Mouse (Mus musculus) CH12.LX (cell line): ENCODE data around the gene Cacna2d2. TPM values are rescaled to one million over a fixed set of nuclear protein-coding genes. Genes with fewer than 3 reads are reported as not detected.

Experiments used
- DNase-seq: peaks from one replicate; pipeline ENCODE4 v3.0.0-alpha.2; 2013; ENCODE audit errors: extremely low read depth
- H3K27ac ChIP-seq: 2 replicates; pipeline ENCODE4 v1.5.1; 2012; ENCODE audit warnings: low read depth, mild to moderate bottlenecking, control low read depth, moderate library complexity; ENCODE audit not compliant: insufficient read depth
- H3K27me3 ChIP-seq: replicated peaks from 2 replicates; pipeline ENCODE3; 2012; ENCODE audit warnings: inconsistent platforms
- H3K36me3 ChIP-seq, 2 experiments: replicated peaks in 1 of 2; 2 replicates each; pipeline versions ENCODE3 to v1.6.1; 2012; ENCODE audit warnings: inconsistent platforms in 1 of 2, low read length in 1 of 2, mild to moderate bottlenecking in 1 of 2, mixed read lengths in 1 of 2, moderate library complexity in 1 of 2; ENCODE audit not compliant: control insufficient read depth in 1 of 2, insufficient read depth in 1 of 2
- H3K4me1 ChIP-seq, 2 experiments: 2 replicates each; pipeline ENCODE4 v1.6.1; 2012; ENCODE audit warnings: inconsistent platforms in 1 of 2, moderate library complexity in 1 of 2; ENCODE audit not compliant: insufficient read depth in 2 of 2, control insufficient read depth in 1 of 2
- H3K4me2 ChIP-seq: 2 replicates; pipeline ENCODE4 v1.6.1; 2012; ENCODE audit warnings: low read depth, mild to moderate bottlenecking, control low read depth; ENCODE audit not compliant: poor library complexity, insufficient read depth, severe bottlenecking
- H3K4me3 ChIP-seq, 3 experiments: fragments of 150-350 bp in 1 of 3; sonication (generic) in 1 of 3; replicated peaks in 1 of 3; 2 replicates each; pipeline versions ENCODE3 to v1.5.1; 2011 to 2012; ENCODE audit warnings: low read depth in 2 of 3, low read length in 2 of 3, mild to moderate bottlenecking in 2 of 3, moderate library complexity in 2 of 3, control low read depth in 1 of 3, improper control_type of control experiment in 1 of 3, inconsistent platforms in 1 of 3, mixed read lengths in 1 of 3; ENCODE audit not compliant: poor library complexity in 1 of 3
- H3K79me2 ChIP-seq: replicated peaks from 2 replicates; pipeline ENCODE4 v1.6.1; 2012; ENCODE audit warnings: mild to moderate bottlenecking, moderate library complexity; ENCODE audit not compliant: control insufficient read depth, poor library complexity, insufficient read depth, severe bottlenecking; ENCODE audit errors: extremely low read depth
- H3K9ac ChIP-seq: 2 replicates; pipeline ENCODE4 v1.6.1; 2012; ENCODE audit warnings: low read depth, mild to moderate bottlenecking, control low read depth, moderate library complexity; ENCODE audit not compliant: insufficient read depth
- H3K9me3 ChIP-seq: replicated peaks from 2 replicates; pipeline ENCODE3; 2012; ENCODE audit warnings: low read length, inconsistent platforms, mixed read lengths
- BHLHE40 ChIP-seq: IDR thresholded peaks from 2 replicates; pipeline ENCODE4 v1.6.1; 2011; ENCODE audit warnings: mild to moderate bottlenecking, low read depth, low read length, improper control_type of control experiment
- CTCF ChIP-seq, 2 experiments: IDR thresholded peaks in 1 of 2; conservative IDR thresholded peaks in 1 of 2; 2 replicates each; pipeline ENCODE4 v1.5.1; 2011 to 2012; ENCODE audit warnings: low read depth in 2 of 2, low read length in 2 of 2, improper control_type of control experiment in 1 of 2, inconsistent platforms in 1 of 2, mild to moderate bottlenecking in 1 of 2, moderate library complexity in 1 of 2
- E2F4 ChIP-seq: IDR thresholded peaks from 2 replicates; pipeline ENCODE4 v1.6.1; 2011; ENCODE audit warnings: low read depth, low read length, improper control_type of control experiment; ENCODE audit not compliant: insufficient replicate concordance
- ELF1 ChIP-seq: IDR thresholded peaks from 2 replicates; pipeline ENCODE4 v1.6.1; 2014; ENCODE audit warnings: low read depth, mild to moderate bottlenecking, inconsistent platforms, low read length, improper control_type of control experiment
- HCFC1 ChIP-seq: IDR thresholded peaks from 2 replicates; pipeline ENCODE4 v1.6.1; 2012; ENCODE audit warnings: low read depth, mild to moderate bottlenecking, inconsistent platforms, low read length, improper control_type of control experiment
- JUND ChIP-seq: conservative IDR thresholded peaks from 2 replicates; pipeline ENCODE4 v1.6.1; 2011; ENCODE audit warnings: low read depth, low read length, improper control_type of control experiment
- KAT2A ChIP-seq: IDR thresholded peaks from 2 replicates; pipeline ENCODE4 v1.6.1; 2012; ENCODE audit warnings: low read length, improper control_type of control experiment, inconsistent platforms; ENCODE audit not compliant: insufficient replicate concordance
- MAX ChIP-seq: IDR thresholded peaks from 2 replicates; pipeline ENCODE4 v1.6.1; 2011; ENCODE audit warnings: low read length, improper control_type of control experiment
- MAZ ChIP-seq: IDR thresholded peaks from 2 replicates; pipeline ENCODE4 v1.6.1; 2012; ENCODE audit warnings: low read depth, mild to moderate bottlenecking, inconsistent platforms, low read length, improper control_type of control experiment, moderate library complexity
- MXI1 ChIP-seq: IDR thresholded peaks from 2 replicates; pipeline ENCODE4 v1.6.1; 2011; ENCODE audit warnings: mild to moderate bottlenecking, low read depth, low read length, improper control_type of control experiment
- MYC ChIP-seq: IDR thresholded peaks from 2 replicates; pipeline ENCODE4 v1.6.1; 2011; ENCODE audit warnings: low read depth, mild to moderate bottlenecking, improper control_type of control experiment, low read length
- NELFE ChIP-seq: IDR thresholded peaks from 2 replicates; pipeline ENCODE4 v1.6.1; 2011; ENCODE audit warnings: low read depth, low read length, improper control_type of control experiment
- NRF1 ChIP-seq: IDR thresholded peaks from 2 replicates; pipeline ENCODE4 v1.6.1; 2014; ENCODE audit warnings: low read depth, mild to moderate bottlenecking, inconsistent platforms, low read length, improper control_type of control experiment, moderate library complexity
- PAX5 ChIP-seq: IDR thresholded peaks from 2 replicates; pipeline ENCODE4 v1.6.1; 2012; ENCODE audit warnings: low read length, inconsistent platforms, mixed read lengths
- POLR2A ChIP-seq: IDR thresholded peaks from 2 replicates; pipeline ENCODE4 v1.6.1; 2011; ENCODE audit warnings: low read depth, mild to moderate bottlenecking, improper control_type of control experiment, low read length
- RAD21 ChIP-seq: IDR thresholded peaks from 2 replicates; pipeline ENCODE4 v1.6.1; 2011; ENCODE audit warnings: low read depth, mild to moderate bottlenecking, low read length, improper control_type of control experiment, moderate library complexity
- RCOR1 ChIP-seq: conservative IDR thresholded peaks from 2 replicates; pipeline ENCODE4 v1.6.1; 2012; ENCODE audit warnings: low read depth, mild to moderate bottlenecking, inconsistent platforms, low read length, improper control_type of control experiment
- SIN3A ChIP-seq: IDR thresholded peaks from 2 replicates; pipeline ENCODE4 v1.6.1; 2012; ENCODE audit warnings: low read length, improper control_type of control experiment, inconsistent platforms
- SMC3 ChIP-seq: IDR thresholded peaks from 2 replicates; pipeline ENCODE4 v1.6.1; 2011; ENCODE audit warnings: low read depth, low read length, improper control_type of control experiment
- TBP ChIP-seq: conservative IDR thresholded peaks from 2 replicates; pipeline ENCODE4 v1.6.1; 2011; ENCODE audit warnings: low read depth, low read length, improper control_type of control experiment
- ZC3H11A ChIP-seq: IDR thresholded peaks from 2 replicates; pipeline ENCODE4 v1.6.1; 2012; ENCODE audit warnings: low read depth, mild to moderate bottlenecking, inconsistent platforms, low read length, improper control_type of control experiment
- ZMIZ1 ChIP-seq: IDR thresholded peaks from 2 replicates; pipeline ENCODE4 v1.6.1; 2012; ENCODE audit warnings: low read depth, mild to moderate bottlenecking, inconsistent platforms, low read length, improper control_type of control experiment
- ZNF384 ChIP-seq: IDR thresholded peaks from 2 replicates; pipeline ENCODE4 v1.6.1; 2012; ENCODE audit warnings: low read depth, low read length, improper control_type of control experiment, inconsistent platforms
- dilution Hi-C: fragments of 300-500 bp; cut with MboI; formaldehyde crosslinking; loops from 2 replicates; pipeline ENCODE4 v1.14.3; 2020; ENCODE audit warnings: low sequenced_read_pairs; ENCODE audit not compliant: extremely low pct_unique_long_range_greater_than_20kb, extremely low pct_ligation_motif_present
- in situ Hi-C: fragments of 300-500 bp; cut with MboI; formaldehyde crosslinking; loops from 3 replicates; pipeline ENCODE4 v1.14.3; 2019; ENCODE audit warnings: low sequenced_read_pairs, low pct_ligation_motif_present, low pct_unique_long_range_greater_than_20kb, mixed read lengths
- polyA plus RNA-seq: library from polyadenylated mRNA; unstranded; fragments of >175 nt; gene quantifications from 2 replicates; pipeline ENCODE4 v1.2.1, GENCODE M21; 2012; ENCODE audit warnings: low read depth; ENCODE audit not compliant: insufficient read length
- total RNA-seq, 2 experiments: library from RNA; depleted of rRNA; stranded (reverse); fragments of 300-350 nt in 1 of 2; fragments of >200 nt in 1 of 2; gene quantifications; 2 replicates each; pipeline ENCODE4 v1.2.3; 2012 to 2014

Cacna2d2 gene
- total and polyA plus RNA-seq, 3 experiments = 0.04 TPM; not detected in 2

- DNase-seq = no peak
- H3K4me3 ChIP-seq = no peak overlapping the region
- no peak overlapping the region for H3K4me2 ChIP-seq
- no peaks in the 10 kb centered on the region for H3K4me1 ChIP-seq
- in situ Hi-C loops = no loop called here
- no peak overlapping the region for H3K9ac ChIP-seq
- dilution Hi-C loops = no loop called here
- H3K27ac ChIP-seq = no peak overlapping the region
- no peaks in the 10 kb centered on the region for H3K36me3 ChIP-seq
- no peaks in the 10 kb centered on the region for H3K79me2 ChIP-seq
- H3K9me3 ChIP-seq = no peaks in the 10 kb centered on the region
- TF ChIP-seq RAD21 (no peak), ZNF384 (no peak), RCOR1 (no peak), TBP (no peak), MXI1 (no peak), CTCF (conservative IDR thresholded peaks at IDR 0.05 in 1 of 2, IDR thresholded peaks at IDR 0.05 in 1 of 2; ENCODE audit: low read depth in 2 of 2, low read length in 2 of 2) (no peak), NRF1 (no peak), ZMIZ1 (no peak), E2F4 (no peak), MAZ (no peak), PAX5 (no peak), POLR2A (no peak)
- TF ChIP-seq, all 38 proteins: peak for 0
- peaks cover 86% of the 10 kb centered on the region for H3K27me3 ChIP-seq
Observed at GRCm38 (mm10) chr9:107360989-107361388, 38.4 kb upstream of the Cacna2d2 start.

GRCm38 (mm10) chr9:107366644-107367043 lies 32.8 kb upstream of the Cacna2d2 start:
- Histone ChIP-seq H3K4me1 (peaks cover 0 to 8% of the 10 kb centered on the region in 2 experiments; a peak in 2 of 4 replicates), H3K4me3 (no peak overlapping the region), H3K4me2 (no peak overlapping the region), H3K9me3 (no peaks in the 10 kb centered on the region), H3K36me3 (no peaks in the 10 kb centered on the region), H3K9ac (no peak overlapping the region), H3K27me3 (peaks cover 61% of the 10 kb centered on the region), H3K79me2 (no peaks in the 10 kb centered on the region), H3K27ac (no peak overlapping the region)
- in situ Hi-C loops = loop anchor here (5.0 kb wide), 1 partner anchor 146 kb away; no protein-coding TSS in a partner anchor
- no peak for TF ChIP-seq JUND
- TF ChIP-seq MAX = no peak
- peak; percentile 66 to 85 for TF ChIP-seq CTCF (conservative IDR thresholded peaks at IDR 0.05 in 1 of 2, IDR thresholded peaks at IDR 0.05 in 1 of 2; ENCODE audit: low read depth in 2 of 2, low read length in 2 of 2)
- TF ChIP-seq ZNF384 = no peak
- peak; percentile 68 for TF ChIP-seq RAD21
- TF ChIP-seq ELF1 = no peak
- TF ChIP-seq SMC3 = peak; percentile 83
- TF ChIP-seq NELFE = no peak
- no peak for TF ChIP-seq SIN3A
- TF ChIP-seq MAZ = no peak
- no peak for TF ChIP-seq BHLHE40
- TF ChIP-seq HCFC1 = no peak
- no peak for TF ChIP-seq ZC3H11A
- no peak for TF ChIP-seq MXI1
- no peak for TF ChIP-seq KAT2A
- no peak for TF ChIP-seq MYC
- dilution Hi-C loops = no loop called here
- DNase-seq = peak; percentile 50
